Comparison of ENCODE assay signal across 8 mouse cellular contexts in genomic region chr1:38132942-38133341, GRCm38 (mm10). TPM values are rescaled to one million over a fixed set of nuclear protein-coding genes. Genes with fewer than 3 reads are reported as not detected.
DNase-seq lines count a peak whose midpoint lies in the region.
"Had no signal": no experiment of that assay in that cellular context is flagged by ENCODE, and none has a peak within 500 bp of the region (broad histone marks: within the 10 kb centered on the region; RNA-seq: fewer than 3 reads in every experiment).

No protein-coding gene starts in this region.

- DNase-seq in cerebellum, adult 9-10 months = peak; percentile 17
- no peak for DNase-seq in cerebellum, postnatal 25 days
- peak; percentile 27 to 42 for DNase-seq in kidney, postnatal 4 days
- no peak for DNase-seq in kidney, adult 11 months
- peak; percentile 24 for DNase-seq in ES-CJ7 (ENCODE audit: low read depth, low spot score)
- peak; percentile 46 for DNase-seq in lung, postnatal 36 days
- DNase-seq in layer of hippocampus, adult 18-20 months (ENCODE audit: low spot score in 2 of 2) = no peak
- DNase-seq: adrenal gland, adult 8-10 months had no signal

RNA-seq across cellular contexts. Expression of gene Rev1, which starts 3.3 kb away (rescaled TPM):
- total RNA-seq in layer of hippocampus, adult 18-20 months (2021) = 10 to 100 TPM; 35.8 to 40.6 TPM

Comparison
In these comparisons a context has a peak if more than half of its experiments do, and no peak if none do; other contexts are left out.
1. DNase-seq: peak in cerebellum, adult 9-10 months (single experiment), kidney, postnatal 4 days (2 of 2), ES-CJ7 (single experiment) and lung, postnatal 36 days (single experiment); none in cerebellum, postnatal 25 days (0 of 2), kidney, adult 11 months (single experiment) and layer of hippocampus, adult 18-20 months (0 of 2).